Mouse (Mus musculus) ovary, postnatal 10 days (tissue): ENCODE measurements around the gene Baiap2l2.

Source experiments
- DNase-seq: peaks from one replicate; pipeline ENCODE4 v3.0.0; 2022; ENCODE audit warnings: low spot score

The Baiap2l2 gene

DNA sequence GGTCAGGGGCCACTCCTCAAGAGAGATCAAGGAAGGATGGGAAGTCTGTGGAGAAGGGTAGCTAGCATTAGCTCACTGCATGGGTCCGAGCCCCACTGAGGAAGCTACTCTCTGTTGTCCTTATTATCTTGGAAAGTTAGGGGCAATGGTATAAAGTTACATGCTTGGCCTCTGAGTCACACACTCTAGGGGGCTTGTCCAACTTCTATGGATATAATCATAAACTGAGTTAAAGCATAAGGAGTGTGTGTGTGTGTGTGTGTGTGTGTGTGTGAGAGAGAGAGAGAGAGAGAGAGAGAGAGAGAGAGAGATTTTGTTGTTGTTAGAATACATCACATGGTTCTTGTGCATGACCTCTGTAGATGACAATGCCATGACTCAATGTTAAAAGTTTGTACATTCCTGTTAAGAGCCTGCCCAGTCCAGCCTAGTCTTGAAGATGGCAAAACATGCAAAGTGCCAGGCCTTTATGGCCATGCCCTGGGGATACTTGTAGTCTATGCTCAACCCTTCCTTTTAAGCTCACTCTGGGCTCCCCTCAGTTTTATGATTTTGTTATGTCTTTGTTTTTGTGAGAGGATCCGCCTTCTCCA is 14.3 kb upstream of the Baiap2l2 start:
- no peak for DNase-seq

DNA sequence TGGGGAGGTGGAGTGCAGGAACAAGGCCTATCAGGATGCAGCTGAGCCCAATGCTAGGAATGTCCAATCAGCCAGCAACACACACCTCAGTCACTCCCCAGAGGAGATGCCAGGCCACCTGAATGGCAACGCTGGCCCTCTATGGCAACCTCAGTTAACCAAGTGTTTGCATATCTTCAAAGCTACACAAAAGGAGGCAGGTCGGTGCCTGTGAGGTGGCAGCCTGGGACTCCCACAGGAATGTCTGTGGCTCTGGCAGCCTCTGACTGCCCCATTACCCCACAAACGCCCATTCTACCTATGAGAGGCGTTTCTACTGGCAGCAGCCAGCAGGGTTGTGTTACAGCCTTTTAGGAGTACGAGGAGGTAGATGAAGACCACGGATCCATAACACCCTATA is 13.2 kb upstream of the Baiap2l2 start:
- DNase-seq, result no peak

DNA sequence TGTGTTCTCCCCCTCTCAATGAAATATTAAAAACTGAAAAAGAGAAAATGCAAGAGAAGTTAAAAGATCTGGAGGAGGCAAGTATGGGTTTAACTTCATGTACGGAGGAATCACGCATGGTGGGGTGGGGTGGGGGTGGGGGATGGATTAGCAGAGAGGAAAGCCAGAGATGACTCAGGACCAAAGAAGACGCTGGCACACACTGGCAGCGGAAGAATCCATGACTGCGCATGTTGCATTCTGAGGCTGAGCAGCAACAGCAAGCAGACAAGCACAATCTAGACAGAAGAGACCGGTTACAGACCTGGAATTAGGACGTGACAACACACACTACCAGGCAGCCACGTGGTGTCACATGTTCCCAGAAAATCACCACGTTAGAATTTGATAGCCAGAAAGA is 7.4 kb upstream of the Baiap2l2 start:
- no peak for DNase-seq

DNA sequence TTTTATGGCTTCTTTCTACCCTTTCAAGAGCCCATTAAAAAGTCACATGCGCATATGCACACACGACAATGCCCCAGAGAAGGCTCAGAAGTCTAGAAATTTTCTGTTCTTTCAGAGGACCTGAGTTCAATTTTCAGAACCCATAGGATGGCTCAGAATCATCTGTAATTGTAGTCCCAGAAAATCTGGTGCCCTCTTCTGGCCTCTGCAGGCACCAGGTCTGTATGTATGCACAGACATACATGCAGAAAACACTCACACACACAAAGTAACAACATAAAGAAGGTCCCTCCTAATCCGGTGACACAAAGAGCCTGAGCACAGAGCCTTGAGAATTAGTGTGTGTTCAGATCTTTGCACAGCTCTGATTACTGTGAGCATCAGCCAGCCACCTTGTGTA is 5.0 kb upstream of the Baiap2l2 start:
- DNase-seq, result no peak

DNA sequence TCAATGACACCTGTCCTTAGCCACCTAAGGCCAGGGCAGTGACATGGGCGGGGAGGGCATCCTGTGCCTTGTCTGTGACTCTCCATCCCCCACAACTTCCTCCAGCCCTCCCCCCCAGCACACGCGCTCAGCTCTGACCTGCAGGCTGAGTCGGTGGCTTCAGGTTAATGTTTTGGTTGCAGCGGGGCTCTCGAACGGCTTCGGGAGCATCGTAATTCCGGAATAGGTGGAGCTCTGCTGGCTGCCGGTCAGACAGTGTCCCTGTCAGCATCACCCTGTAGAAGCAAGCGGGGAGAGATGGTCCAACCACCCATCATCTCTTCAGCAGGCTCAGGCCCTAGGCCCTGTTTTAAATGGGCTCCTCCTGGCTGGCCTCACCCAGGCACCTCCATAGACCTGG is 4.1 kb upstream of the Baiap2l2 start:
- DNase-seq, result no peak

DNA sequence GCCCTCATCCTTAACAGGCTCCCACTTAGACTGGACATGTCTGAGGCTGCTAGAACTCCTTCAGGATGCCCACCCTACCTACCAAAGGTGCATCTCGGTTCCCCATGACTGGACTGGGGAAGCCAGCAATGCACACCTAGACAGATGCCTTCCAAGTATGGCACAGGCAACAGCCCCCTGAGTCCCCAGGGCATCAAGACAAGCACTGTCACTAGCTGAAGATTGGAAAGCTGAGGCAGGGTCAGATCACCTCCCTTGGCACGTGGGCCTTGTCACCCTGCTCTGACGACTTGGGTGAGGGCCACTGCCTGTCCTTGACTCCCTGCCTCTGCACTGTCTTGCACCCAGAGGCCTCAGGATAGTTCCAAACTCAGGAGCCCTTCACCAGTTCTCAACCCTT is 3.0 kb upstream of the Baiap2l2 start:
- no peak for DNase-seq

DNA sequence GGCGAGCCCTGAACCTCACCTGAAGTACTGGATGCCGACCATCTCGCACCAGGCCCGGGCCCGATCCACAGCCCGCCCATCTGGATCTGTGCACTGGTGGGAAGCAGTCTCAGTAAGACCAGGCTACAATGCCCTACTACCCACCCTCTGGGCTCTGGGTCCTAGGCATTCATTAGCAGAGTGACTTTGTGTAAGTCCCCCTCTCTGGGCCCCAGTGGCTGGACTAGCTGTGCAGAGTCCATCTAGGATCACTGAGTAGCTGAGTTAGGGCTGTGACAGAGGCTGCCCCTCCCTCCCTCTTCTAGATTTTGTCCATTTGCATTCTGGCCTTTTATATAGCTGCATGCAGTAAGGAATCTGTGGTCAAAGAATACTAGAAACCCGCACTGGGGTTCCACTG is 1.8 kb upstream of the Baiap2l2 start:
- DNase-seq, result no peak

DNA sequence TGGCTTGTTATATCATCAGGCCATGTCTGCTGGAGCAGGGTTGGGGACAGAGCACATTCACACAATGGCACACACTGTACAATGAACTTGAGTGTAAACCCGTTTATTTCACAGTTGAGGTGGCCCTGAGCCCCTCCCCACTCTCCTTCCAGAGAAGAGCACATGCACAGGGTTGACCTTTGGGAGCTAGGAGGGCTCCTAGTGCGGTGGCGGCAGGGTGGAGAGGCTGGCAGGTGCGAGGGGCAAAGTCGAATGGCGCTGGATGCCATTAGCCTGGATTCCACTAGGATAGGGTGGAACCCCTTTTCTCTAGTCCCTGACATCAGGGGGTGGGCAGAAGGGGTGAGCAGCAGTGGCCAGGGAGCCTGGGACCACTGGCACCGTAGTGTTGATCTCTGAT is 804 bp upstream of the Baiap2l2 start:
- no peak for DNase-seq

DNA sequence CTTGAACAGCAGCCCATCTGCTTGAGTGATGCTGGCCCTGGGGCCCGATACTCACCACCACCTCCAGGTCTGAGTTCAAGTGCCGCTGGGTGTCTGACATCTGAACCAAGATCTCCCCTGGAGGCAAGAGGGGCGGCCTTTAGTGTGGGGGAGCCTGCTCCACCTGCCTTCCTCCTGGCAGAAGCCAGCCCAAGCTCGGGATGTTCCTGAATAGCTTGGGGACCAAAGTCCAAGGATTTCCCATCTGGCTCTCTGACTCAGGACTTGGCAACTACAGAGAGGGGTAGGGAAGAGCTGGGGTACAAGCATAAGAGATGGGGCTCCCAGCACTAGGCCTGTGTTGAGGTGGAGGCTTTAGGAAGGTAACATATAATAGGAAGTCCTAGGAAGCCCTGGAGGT is 2.0 kb downstream of the Baiap2l2 start:
- DNase-seq, result no peak

DNA sequence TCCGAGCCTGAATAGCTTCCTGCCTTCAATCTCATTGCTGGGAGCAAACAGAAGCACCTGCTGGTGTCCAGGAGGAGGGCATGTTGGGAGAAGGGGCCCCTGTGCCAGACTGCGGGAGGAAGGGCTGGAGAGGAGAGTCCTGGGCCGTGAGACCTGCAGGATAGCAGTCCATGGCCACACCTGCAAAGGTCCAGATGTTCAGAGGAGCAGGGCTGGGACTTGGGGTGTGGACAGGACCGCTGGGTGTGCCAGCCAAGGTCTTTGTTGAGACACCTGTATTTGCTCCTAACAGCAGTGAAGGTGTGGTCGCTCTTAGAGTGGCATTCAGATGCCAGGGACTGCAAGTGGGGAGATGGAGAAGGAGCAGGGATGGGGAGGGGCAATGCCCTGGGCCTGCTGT is 2.9 kb downstream of the Baiap2l2 start:
- DNase-seq, result no peak

DNA sequence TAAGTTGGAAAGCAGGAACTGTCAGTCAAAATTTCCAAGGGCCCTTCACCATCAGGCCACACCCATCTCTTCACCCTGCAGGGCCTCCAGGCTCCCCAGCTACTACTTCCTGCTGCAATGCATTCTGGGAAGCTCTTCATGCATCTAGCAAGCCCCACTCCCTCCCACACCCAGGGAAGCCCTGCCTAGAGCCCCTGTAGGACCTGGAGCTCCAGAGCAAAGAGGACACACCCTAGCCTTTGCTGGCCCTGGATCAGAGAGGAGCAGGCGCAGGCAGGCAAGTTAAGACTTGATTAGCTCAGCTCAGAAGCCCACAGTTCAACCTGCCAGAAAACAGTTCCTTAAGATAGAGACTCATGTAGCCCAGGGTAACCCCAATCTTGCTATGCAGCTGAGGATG is 3.9 kb downstream of the Baiap2l2 start:
- DNase-seq, result no peak

DNA sequence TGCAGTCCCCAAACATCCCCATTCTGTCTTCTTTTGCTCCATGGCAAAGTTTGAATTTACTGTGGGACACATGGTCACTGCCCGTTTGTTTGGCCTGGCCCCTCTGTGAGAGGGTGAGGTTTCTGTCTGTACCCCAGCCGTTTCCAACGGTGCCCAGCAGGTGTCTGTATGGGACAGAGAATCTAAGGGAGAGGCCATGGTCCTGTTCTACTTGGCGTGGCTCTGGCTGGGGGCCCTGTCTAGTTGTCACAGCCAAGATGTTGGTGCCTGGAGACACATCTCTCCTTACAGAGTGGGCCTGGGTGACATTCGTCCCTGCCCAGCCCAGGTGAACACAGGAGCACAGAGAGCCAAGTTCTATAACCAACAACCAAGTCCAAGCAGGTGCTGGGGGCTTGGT is 4.5 kb downstream of the Baiap2l2 start:
- DNase-seq, result no peak

DNA sequence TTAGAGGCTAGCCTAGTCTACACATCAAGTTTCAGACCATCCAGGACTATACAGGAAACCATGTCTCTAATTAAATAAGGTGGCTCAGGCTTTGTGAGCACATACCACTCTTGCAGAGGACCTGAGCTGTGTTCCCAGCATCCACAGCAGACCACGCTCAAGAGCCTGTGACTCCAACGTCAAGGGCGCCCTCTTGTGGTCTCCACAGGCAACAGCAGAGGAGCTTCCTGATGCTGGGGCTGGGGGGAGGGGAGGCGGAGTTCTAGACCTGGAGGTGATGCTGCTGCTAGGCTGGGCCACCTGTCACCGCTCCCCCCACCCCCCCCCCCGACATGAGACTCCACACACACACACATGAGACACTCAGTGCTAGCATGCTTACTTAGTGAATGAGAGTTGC is 5.1 kb downstream of the Baiap2l2 start:
- no peak for DNase-seq

DNA sequence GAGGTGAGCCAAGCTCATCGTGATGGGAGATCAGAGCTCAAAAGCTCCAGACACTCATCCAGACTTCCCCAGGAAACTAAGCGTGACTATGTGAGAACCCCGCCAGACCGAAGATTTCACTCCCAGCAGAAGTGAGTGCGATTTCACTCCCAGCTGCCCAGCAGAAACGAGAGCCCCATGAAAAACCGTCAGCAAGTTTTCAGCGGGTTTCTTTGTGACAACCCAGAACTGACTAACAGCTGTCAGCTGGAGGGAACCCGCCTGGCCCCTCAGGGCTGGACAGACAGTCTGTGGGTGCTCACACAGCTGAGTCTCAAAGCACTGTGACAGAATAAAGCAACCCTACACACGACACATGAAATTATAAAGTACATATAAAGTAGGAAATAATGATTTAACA is 7.6 kb downstream of the Baiap2l2 start:
- no peak for DNase-seq

DNA sequence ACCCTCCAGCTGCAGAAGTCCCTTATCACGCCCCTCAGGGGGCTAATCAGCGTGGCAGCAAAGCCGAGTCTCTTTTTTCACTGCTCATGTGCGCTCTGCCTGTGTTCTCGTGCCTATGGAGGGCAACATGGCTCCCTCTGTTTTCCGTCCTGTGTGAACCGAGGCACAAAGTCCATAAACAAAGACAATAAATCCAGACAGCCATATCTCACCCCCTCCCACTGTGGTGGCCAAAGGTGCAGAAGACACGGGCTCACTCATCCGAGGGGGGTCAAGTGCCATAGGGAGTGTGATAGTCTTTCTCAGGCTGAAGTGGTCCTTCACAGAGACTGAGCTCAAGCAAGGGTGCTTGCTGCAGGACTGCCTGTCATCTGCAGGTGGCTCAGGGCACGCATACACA is 12.3 kb downstream of the Baiap2l2 start:
- DNase-seq, result no peak

DNA sequence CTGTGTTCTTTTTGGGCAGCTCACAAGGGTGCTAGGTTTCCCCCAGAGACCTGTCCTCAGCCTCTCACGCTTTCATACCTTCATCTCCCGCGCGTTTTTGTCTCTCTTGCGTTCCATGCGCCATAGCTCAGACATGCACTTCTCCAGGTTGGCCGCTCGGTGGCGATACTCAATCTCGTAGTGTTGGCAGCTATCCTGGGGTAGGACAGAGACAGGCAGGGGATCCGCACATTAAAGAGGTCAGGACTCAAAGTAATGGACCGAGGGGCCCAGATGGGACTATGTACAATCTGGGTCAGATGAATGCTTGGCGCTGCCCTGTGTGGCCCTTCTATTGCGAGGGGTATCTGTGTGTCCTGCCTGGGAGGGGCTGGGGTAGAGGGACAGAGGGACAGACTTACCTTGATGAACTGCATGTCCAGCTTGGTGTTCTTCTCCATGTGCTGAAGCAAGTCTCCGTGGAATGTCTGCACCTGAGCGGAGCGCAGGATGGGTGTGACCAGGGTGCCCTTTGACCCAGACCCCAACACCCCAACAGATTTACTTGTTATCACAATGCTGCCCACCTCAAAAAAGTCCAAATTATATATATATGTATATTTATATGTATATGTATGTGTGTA is 14.1 kb downstream of the Baiap2l2 start:
- no peak for DNase-seq

DNA sequence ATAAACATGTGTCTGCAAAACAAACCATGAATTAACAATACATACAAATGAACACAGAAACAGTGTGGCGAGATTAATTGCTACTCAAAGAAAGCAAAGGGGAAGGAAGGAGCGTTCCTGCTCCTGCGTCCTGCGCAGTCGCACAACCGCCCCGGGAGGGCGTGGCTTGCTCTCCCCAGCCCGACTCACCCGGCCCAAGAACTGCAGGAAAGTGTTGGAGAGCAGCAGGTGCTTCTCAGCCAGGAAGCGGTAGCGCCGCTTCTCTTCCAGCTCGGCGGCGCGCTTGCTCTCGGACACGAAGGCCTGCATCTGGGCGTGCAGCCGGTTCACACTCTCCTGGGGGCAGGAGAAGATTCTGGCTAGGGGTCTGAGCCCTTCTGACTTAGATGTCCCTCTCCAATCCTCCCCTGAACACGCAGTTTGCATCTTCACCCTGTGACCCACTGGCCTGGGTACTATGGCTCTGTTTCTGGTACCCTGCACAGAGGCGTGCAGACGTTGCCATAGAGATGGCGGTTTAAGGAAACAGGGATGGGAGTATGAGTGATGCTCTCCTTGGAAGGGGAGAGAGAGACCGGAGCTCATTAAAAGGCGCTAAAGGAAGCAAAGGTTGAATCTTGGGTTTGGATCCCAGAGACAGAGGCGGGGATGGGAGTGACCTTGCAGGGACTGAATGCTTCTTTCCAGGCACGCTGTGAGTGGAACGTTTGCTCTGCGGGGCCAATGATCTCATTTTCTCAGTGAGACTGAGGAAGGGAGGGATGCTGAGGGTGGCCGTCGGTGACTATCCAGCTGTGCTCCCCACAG is 14.8 kb downstream of the Baiap2l2 start:
- DNase-seq, result no peak

DNA sequence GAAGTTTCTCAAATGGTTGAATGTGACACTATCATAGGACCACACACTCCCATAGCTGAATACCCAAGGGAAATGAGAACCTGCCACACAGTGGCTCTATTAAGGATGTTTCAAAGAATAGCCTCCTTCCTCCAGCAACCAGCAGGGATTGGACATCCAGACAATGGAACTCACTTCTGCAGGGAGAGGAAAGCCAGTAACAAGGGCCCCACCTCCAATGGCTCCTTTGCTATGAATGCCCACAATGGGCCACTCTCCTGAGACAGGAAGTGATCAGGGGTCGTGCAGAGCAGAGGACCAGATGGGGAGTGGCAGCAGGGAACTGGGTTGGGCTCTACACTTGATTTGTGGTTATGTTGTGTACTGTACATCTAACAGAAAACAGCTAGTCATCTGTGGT is 16.8 kb downstream of the Baiap2l2 start:
- DNase-seq, result no peak

DNA sequence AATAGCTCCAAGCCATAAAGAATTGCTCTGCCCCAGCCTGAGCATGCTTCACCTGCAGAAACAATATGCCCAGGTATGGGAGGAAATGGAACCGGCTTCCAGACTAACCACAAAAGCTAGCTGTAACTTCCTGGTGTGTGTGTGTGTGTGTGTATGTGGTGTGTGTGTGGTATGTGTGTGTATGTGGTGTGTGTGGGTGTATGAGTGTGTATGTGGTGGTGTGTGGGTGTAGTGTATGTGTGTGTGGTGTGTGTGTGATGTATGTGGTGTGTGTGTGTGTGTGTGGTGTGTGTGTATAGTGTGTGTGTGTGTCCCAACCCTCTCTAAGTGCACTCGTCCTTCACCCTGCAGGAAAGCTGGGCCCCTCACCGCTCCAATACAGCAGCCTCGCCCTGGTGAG is 20.0 kb downstream of the Baiap2l2 start:
- no peak for DNase-seq

DNA sequence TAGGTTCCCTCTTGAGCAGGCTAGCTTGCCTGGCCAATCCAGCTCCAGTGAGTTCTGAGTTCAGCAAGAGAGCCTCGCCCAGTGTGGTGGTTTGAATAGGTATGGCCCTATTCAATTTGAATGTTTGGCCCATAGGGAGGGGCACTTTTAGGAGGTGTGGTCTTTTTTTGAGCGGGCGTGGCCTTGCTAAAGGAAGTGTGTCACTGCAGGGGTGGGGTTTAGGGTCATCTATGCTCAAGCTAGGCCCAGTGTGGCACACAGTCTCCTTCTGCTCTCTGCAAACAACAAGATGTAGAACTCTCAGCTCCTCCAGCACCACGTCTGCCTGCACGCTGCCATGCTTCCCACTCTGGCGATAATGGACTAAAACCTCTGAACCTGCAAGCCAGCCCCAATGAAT is 21.6 kb downstream of the Baiap2l2 start:
- no peak for DNase-seq

DNA sequence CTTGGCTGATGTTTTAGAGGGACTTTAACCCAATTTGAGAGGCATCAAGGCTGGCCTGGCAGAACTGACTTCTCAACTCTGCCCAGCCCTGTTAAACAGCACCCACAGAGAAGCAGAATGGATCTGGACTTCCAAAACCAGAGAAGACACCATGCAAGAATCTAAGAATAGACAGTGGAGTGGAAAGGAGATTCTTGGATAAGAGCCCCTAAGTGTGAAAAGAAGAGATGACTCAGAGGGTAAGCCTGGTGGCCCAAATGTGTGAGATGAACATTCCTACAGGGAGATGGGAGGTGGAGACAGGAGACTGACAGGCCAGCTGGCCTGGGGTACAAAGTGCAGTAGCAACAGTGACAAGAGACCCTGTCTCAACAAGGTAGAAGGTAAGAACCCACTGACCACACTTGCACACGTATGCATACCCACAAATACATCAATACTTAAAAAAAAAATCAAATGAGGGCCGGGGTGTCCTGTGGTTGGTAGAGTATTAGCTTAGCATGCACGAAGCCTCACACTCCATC is 22.5 kb downstream of the Baiap2l2 start:
- DNase-seq, result no peak

DNA sequence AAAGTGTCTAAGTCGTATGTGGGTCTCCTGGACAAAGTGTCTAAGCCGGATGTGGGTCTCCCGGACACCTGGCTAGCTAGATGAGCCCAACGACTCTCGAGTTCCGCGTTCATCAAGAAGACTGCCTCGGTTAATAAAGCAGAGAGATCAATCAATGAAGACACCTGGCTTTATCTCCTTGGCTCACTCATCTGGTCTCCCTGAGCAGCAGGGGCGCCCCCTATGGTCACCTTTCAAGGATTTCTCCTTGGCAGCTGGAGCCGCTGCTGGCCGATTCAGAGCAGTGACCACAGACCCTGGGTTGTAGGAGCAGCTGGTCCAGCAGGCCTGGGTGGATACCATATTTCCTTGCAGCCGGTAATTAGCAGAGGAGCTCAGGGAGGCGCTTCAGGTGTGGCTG is 23.0 kb downstream of the Baiap2l2 start:
- no peak for DNase-seq

DNA sequence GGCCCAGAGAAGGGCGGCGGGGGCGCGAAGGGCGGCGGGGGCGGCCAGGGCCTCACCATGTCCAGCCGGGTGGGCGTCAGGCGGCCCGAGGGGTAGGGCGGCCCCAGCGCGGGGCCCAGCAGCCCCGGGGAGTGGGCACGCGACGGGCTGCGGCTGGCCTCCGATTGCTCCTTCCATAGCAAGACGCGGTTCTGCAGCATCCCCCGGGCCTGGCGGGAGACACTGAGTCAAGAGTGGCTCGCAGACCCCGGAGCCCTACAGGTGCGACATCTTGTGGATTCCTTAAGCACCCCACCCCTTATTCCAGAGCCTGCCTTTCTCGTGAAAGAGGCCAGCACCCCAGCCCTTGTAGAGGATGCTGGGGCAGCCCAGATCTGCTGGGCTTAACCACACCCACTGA is 23.6 kb downstream of the Baiap2l2 start:
- DNase-seq, result no peak
